Comparison of ENCODE assay signal across 8 mouse cellular contexts in the genomic region with DNA sequence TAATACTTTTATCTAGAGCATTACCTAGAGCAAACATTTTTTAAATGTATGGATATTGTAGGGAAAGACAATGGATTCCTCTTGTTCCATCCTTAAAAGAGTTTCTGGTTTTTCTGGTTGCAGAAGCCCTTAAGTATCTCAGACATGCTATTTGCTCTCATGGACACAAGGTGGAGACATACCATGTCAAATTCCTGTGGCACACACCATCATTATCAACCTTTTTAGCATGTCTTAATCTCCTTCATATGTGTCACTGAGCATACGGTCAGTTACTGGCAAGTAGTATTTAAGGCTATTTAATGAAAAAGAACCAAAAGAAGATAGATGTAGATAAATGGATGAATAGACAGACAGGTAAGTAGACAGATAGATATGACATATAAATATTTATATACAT.
A peak's percentile ranks its signal among the peaks of the same experiment; 100 is the strongest.
DNase-seq lines count a peak whose midpoint lies in the region; ATAC-seq and TF ChIP-seq lines count a peak whose summit lies in the region.

No protein-coding gene starts in this region.

- no peak overlapping the region for H3K9ac ChIP-seq in hindbrain, embryonic 16.5 days (ENCODE audit: low read depth, low read length)

- no peak overlapping the region for H3K27ac ChIP-seq in hindbrain, embryonic 16.5 days (ENCODE audit: low read depth, low read length)

- no peaks in the 10 kb centered on the region for H3K4me1 ChIP-seq in E14TG2a.4 (replicated peaks; ENCODE audit: low read depth, low read length)
- no peaks in the 10 kb centered on the region for H3K4me1 ChIP-seq in hindbrain, embryonic 16.5 days (ENCODE audit: control insufficient read depth, insufficient read depth, low read depth, low read length)

- H3K27me3 ChIP-seq in E14TG2a.4 (ENCODE audit: insufficient read depth, low read length) = peaks cover 2% of the 10 kb centered on the region; the same call in 1 of the 2 replicates
- H3K27me3 ChIP-seq in hindbrain, embryonic 16.5 days (replicated peaks; ENCODE audit: control insufficient read depth, insufficient read depth, low read length) = no peaks in the 10 kb centered on the region

- no peaks in the 10 kb centered on the region for H3K9me3 ChIP-seq in E14TG2a.4 (ENCODE audit: low read length)
- H3K9me3 ChIP-seq in hindbrain, embryonic 16.5 days (ENCODE audit: control insufficient read depth, low read length) = no peaks in the 10 kb centered on the region

- WGBS in hindbrain, embryonic 16.5 days = 20% methylated on average over 1 of the region's 1 CpGs

- peak; percentile 43 for DNase-seq in layer of hippocampus, adult 11-12 months (ENCODE audit: low spot score)
- no peak for DNase-seq in layer of hippocampus, postnatal 36 days
- DNase-seq in R1 (ENCODE audit: low read depth, low spot score) = peak; percentile 25
- peak; percentile 42 for DNase-seq in telencephalon, adult 2 months (ENCODE audit: low read depth, low spot score)
- no peak for DNase-seq in spleen, adult 12 weeks (ENCODE audit: low spot score)

- peak; percentile 45 for TF ChIP-seq CTCF in E14TG2a.4 (conservative IDR thresholded peaks at IDR 0.05; ENCODE audit: low read length)

- H3K4me2 ChIP-seq in hindbrain, embryonic 16.5 days (ENCODE audit: low read length) = no peak overlapping the region

- no peak overlapping the region for H3K4me3 ChIP-seq in E14TG2a.4 (replicated peaks; ENCODE audit: low read length)
- H3K4me3 ChIP-seq in hindbrain, embryonic 16.5 days (ENCODE audit: low read length) = no peak overlapping the region

- no peaks in the 10 kb centered on the region for H3K36me3 ChIP-seq in E14TG2a.4 (ENCODE audit: insufficient read depth, low read length)
- no peaks in the 10 kb centered on the region for H3K36me3 ChIP-seq in hindbrain, embryonic 16.5 days (ENCODE audit: control insufficient read depth, insufficient read depth, low read length)

- ATAC-seq in hindbrain, embryonic 16.5 days = peak; percentile 60
- no peak; the same call in 1 of the 2 replicates for ATAC-seq in granulocyte monocyte progenitor cell, adult 5-6 weeks (replicated peaks; ENCODE audit: poor library complexity, severe bottlenecking)

Comparison
In these comparisons a context has a peak if more than half of its experiments do, and no peak if none do; other contexts are left out.
1. DNase-seq: peak in layer of hippocampus, adult 11-12 months (single experiment), R1 (single experiment) and telencephalon, adult 2 months (single experiment); none in layer of hippocampus, postnatal 36 days (0 of 2) and spleen, adult 12 weeks (single experiment).